Mouse (Mus musculus) hematopoietic stem cell, adult 5-6 weeks (primary cell): ENCODE data around the gene Cmya5. TPM values are rescaled to one million over a fixed set of nuclear protein-coding genes. Genes with fewer than 3 reads are reported as not detected.
A peak's percentile ranks its signal among the peaks of the same experiment; 100 is the strongest.

Experiments
- ATAC-seq, 2 experiments: fragments of 125-278 bp in 1 of 2; replicated peaks in 1 of 2; 2 replicates each; pipeline ENCODE4 v1.8.0; 2016 to 2017; ENCODE audit warnings: inconsistent platforms in 2 of 2, mild to moderate bottlenecking in 2 of 2, moderate number of reproducible peaks in 2 of 2, low read depth in 1 of 2, moderate TSS enrichment in 1 of 2; ENCODE audit not compliant: low FRiP score in 2 of 2, poor library complexity in 2 of 2, severe bottlenecking in 2 of 2, insufficient read depth in 1 of 2, low TSS enrichment in 1 of 2
- total RNA-seq: library from RNA; stranded (forward); fragments of 172-1452, 232-1000 nt; gene quantifications from 2 replicates; pipeline ENCODE4 v1.2.3, GENCODE M21; 2017

The Cmya5 gene
- total RNA-seq, 1 experiment from 2014 or later, result 0.65 TPM

GRCm38 (mm10) chr13:93082324-93082723 lies 62.2 kb downstream of the Cmya5 start:
- ATAC-seq, result 0 out of 4 replicates have a peak, but pooled peaks of 1 of the 2 experiments have one; percentile 7

DNA sequence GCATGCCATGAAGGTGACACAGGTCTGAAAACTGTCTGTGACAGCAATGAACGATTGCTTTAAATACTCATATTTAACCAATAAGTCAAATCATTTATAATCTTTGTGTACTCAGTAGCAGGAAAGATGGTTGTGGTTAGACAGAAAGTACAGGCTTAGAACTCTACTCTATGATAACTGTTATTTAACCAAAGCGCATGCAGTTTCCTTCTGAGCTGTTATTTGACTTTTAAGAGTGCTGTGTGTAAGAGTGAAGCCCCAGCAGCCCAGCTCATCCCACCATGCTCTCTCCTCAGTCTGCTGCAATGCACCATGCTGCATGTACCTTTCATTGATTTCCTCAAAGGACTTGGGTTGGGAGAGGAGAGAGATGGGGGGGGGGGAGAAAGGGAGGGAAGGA lies 63.7 kb downstream of the Cmya5 start:
- no peak for ATAC-seq

GRCm38 (mm10) chr13:93074147-93074641 lies 70.3 kb downstream of the Cmya5 start:
- no peak for ATAC-seq

DNA sequence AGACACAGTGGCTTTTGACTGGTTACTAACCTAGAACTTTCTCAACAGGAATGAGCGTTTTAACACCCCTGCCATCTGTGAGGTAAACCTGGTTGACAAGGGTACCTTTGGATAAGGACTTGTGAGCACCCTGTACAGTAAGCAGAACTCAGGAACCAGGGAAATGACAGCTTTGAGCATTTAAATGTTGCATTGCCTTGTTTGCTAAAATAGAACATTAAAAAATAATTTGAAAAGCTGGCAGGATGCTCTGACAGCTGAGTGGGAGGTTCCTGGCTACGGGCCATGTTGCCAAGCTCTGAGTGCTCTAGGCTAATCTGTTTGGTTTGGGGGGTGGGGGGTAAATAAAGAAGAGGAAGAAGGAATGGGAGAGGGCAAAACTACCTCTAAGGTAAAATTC lies 70.9 kb downstream of the Cmya5 start:
- no peak for ATAC-seq

DNA sequence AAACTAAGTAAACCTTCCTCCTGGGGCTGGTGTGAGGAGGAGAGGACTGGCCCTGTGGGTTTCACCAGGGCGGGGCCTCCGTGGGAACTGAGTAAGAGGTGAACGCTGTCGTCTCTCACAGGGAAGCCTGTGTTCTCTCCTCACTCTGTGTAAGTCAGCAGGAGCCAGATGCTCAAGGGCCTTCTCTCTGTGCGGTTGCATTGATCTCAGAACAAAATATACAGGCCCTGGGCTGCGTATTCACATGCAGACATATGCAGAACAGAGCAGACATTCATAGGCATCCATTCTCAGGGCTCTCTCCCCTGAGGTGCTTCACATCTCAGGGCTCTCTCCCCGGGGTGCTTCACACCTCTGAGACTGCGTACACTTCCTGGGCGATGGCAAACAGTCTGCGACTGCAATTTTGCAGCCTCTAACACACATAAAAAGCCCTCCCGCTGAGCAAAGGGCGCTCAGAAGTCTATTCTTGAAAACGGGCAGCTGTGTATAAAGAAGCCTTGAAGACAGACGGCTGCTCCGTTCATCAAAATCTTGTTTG lies 71.6 kb downstream of the Cmya5 start:
- ATAC-seq, result no peak

DNA sequence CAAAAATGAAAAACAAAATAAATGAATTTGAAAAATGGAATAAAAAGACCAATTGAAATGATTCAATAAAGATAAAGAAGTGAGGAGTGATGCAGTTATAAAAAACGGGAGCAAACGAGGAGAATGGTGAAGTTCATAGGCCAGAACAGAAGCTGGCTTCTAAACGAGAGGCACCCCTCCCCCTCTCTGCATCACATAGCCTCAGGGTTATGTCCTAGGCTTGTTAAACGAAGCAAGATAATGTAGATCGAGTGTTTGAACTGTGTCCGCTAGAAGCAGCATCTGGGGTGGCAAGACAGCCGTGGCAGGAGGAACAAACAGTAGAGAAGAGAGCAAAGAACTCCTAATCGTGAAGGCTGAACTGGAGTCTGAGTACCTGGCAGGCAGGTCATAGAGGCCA lies 74.1 kb downstream of the Cmya5 start:
- no peak for ATAC-seq

GRCm38 (mm10) chr13:93069481-93069880 lies 75.0 kb downstream of the Cmya5 start:
- no peak for ATAC-seq

DNA sequence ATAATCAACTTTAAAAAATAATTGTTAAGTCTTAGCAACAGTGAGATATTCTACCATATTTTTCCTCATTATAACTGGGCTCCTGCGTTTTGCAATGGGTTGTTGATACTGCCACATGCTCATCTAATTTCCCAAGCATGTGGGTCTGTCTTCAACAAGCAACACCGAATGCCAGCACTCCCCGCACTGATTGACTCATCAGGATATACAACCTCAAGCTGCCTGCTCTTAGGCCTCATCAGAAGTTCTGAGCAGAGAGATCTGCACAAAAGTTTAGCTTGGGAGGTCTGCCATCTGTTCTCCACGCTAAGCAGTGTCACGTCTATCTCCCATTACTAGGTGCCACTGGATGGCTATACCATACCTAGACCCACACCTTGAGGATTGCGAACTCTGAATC lies 76.2 kb downstream of the Cmya5 start:
- ATAC-seq, result no peak

DNA sequence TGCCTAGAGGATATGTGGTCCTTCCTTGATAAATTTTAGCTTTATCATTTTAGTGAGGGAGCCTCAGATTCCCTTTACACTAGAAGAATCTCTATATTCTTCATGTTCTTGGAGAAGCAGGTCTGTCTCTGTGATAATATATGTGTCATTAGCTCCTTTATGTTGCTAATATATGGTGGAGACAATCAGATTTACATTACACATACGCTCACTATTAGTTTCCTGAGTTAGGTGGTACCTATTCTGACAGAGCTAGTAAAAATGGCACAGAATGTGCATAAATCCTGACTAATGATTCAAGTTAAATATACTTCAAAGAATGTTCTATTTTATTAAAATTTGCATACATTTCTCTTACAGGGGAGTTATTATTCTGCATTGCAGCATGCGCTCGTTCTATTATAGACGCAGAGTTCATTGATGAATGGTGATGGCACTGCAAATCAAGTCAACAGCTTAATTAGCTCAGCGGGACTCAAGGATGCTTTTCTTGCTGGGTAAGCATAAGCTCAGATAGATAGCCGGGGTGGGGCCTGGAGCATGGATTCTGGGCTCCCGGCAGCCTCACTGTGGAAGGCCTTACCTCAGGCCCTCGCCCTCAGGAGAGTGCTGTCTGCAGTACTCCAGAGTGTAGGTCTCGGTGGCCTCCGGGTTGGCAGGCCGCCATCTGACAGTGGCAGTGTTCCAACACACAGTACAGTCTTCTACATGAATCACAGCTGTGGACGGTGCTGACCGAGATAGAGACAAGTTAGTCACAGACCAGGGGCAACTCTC lies 81.5 kb downstream of the Cmya5 start:
- ATAC-seq, result 0 out of 4 replicates have a peak, but pooled peaks have one; percentile 25 to 59

GRCm38 (mm10) chr13:93061311-93061710 lies 83.2 kb downstream of the Cmya5 start:
- ATAC-seq, result no peak

GRCm38 (mm10) chr13:93060437-93060836 lies 84.1 kb downstream of the Cmya5 start:
- no peak for ATAC-seq

- ATAC-seq, result no peak
Measured at GRCm38 (mm10) chr13:93058551-93059011, 85.9 kb downstream of the Cmya5 start.

DNA sequence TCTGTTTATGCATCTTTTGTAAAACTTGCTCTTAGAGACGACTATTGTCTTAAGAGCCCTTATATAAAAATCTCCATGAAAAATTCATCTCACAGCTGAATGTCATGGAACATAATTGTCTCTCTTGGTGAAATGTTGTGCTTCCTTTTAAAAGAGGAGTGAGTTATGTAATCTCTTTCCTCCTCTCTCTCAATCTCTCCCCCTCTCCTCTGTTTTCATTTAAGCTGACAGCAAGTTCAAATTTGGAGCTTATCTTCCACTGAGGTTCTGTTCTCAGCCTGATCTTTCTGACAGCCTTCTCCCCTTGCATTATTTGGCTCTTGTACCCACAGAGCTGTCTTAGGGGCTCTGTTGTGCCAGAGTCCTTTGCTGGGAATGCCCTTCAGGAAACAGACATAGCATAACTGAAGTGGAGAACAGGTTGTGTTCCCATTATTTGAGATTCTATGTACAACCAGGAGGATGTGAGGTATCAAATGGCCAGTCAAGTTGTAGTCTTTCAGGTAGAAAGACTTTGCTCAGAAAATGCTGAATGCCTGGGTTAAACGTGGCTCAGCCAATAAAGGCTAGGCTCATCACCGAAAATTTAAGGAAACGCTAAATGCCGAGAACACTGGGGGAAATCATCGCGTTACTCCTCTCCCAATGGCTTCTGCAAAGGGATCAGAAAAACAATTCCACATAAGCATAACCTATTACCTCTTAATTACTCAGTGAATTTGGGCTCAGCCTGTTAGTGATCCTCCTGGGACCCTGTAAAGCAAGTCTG lies 86.8 kb downstream of the Cmya5 start:
- ATAC-seq, result no peak

- ATAC-seq, result no peak
Measured at GRCm38 (mm10) chr13:93056091-93056490, 88.4 kb downstream of the Cmya5 start.

DNA sequence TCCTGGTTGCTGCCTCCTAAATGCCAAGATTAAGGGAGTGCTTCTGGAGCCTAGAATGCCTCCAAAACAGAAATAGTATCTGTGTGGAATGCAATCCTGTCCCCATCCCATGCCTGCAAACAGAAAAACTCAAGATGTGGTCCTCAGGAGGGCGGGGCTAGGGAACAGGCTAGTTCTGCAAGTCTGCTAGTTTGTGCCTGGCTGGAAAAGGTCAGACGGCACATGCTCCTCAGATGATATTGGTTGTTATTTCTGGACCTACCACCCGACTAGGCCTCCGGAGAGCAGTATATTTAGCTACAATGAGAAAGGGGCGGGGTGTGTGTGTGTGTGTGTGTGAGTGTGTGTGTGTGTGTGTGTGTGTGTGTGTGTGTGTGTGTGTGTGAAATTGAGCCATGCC lies 93.0 kb downstream of the Cmya5 start:
- no peak for ATAC-seq

- no peak for ATAC-seq
Measured at GRCm38 (mm10) chr13:93041021-93041420, 103.5 kb downstream of the Cmya5 start.

DNA sequence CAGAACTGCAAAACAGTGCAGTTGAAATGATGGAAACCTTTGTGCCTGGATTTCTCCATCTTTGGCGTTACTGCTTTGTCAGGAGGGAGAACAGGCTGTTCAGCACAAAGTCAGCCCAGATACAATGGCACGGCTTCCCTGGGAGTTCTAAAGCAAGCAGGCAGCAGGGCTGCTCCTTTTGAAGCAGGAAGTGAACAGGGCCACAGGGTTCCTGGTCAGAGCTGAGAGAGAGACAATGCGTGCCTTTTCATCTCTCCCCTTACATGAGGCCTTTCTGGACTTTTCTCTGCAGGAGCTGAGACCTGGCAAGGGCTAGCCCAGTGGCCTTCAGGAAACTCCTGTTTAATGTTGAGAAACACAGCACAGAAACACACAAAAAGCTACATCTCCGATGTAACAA lies 108.3 kb downstream of the Cmya5 start:
- no peak for ATAC-seq

DNA sequence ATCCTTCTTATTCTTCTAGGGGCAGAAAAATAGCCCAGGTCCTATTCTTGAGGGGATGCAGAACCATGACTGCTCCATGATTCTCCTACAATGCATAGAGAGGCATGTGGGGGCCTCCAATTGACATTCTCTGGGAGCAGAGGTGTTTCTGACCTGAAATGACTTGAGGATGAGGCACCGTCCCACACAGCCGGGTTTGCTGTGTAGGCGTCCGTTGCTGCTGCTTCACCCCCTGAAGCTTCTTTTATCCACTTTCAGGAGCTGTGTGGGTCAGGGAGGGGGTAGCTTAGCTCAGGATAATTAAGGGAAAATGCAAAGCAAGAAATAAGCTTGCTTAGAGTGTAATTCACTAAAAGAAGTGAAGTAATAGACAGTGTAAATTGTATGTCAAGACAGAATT lies 115.2 kb downstream of the Cmya5 start:
- ATAC-seq, result no peak
